Mouse (Mus musculus): Measurements from ENCODE around the gene Prickle2. TPM values are rescaled to one million over a fixed set of nuclear protein-coding genes. Genes with fewer than 3 reads are reported as not detected.

The Prickle2 gene
- polyA plus RNA-seq, 1 experiment from 2014 or later: 1.7 TPM

DNA sequence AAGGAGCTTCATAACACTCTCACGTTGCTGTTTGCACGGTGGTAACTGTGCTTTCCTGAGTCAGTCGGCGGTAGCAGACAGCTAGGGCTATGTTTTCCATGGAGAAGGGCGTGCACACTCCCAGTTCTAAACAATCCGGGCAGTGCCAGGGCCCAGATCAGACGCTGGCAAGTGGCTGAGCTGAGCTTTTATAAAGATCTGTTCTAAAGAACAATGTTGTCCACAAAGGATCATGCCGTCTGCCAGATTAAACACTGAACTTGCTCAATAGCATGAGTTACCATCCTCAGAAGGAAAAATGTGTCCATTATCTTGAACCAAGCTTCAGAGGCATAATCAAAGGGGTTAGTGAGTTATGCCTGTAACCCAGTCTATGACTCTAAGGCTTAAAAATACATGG is 300.4 kb downstream of the Prickle2 start:
- Histone ChIP-seq H3K9ac (ENCODE audit: low read depth, low read length) (no peak overlapping the region), H3K4me2 (no peak overlapping the region), H3K27ac (ENCODE audit: low read depth, low read length) (no peak overlapping the region), H3K9me3 (ENCODE audit: control insufficient read depth, low read length) (no peaks in the 10 kb centered on the region), H3K4me1 (replicated peaks; ENCODE audit: control insufficient read depth, insufficient read depth, low read length) (no peaks in the 10 kb centered on the region), H3K27me3 (replicated peaks; ENCODE audit: control insufficient read depth, insufficient read depth, low read length) (no peaks in the 10 kb centered on the region), H3K4me3 (ENCODE audit: low read depth, low read length) (no peak overlapping the region), H3K36me3 (ENCODE audit: control insufficient read depth, insufficient read depth, low read length) (no peaks in the 10 kb centered on the region)
- ATAC-seq (replicated peaks; ENCODE audit: low FRiP score): no peak
- DNase-seq (ENCODE audit: low spot score): no peak
- 76% methylated on average over 8 of the region's 8 CpGs for WGBS

DNA sequence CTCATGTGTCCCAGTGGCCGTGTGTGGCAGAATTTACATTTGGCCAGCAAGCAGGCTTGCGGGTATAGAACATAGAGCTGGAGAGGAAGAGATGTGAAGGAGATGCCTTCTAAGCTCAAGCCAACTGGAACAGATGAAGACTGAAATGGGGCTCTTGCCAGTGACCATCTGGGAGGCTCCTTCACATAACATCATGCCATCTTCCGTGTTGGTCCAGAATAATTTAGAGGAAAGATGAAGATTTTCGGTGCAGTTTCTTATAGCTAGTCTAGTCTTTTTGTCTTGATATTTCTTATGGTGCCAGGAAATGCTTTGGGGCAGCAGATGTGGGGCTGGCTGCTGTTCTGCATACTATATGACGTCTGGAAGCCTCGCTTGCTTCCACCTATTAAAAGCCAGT is 308.1 kb downstream of the Prickle2 start:
- no peaks in the 10 kb centered on the region for H3K27me3 ChIP-seq (replicated peaks; ENCODE audit: control insufficient read depth, insufficient read depth, low read length)
- H3K9me3 ChIP-seq (ENCODE audit: control insufficient read depth, low read length): no peaks in the 10 kb centered on the region
- H3K4me3 ChIP-seq (ENCODE audit: low read depth, low read length): no peak overlapping the region
- ATAC-seq (replicated peaks; ENCODE audit: low FRiP score) (no peak), DNase-seq (ENCODE audit: low spot score) (no peak)
- H3K4me1 ChIP-seq (replicated peaks; ENCODE audit: control insufficient read depth, insufficient read depth, low read length): no peaks in the 10 kb centered on the region; the same call in 1 of the 2 replicates
- 82% methylated on average over 6 of the region's 6 CpGs for WGBS
- no peak overlapping the region for H3K4me2 ChIP-seq
- no peak overlapping the region for H3K27ac ChIP-seq (ENCODE audit: low read depth, low read length)
- H3K36me3 ChIP-seq (ENCODE audit: control insufficient read depth, insufficient read depth, low read length): no peaks in the 10 kb centered on the region
- no peak overlapping the region for H3K9ac ChIP-seq (ENCODE audit: low read depth, low read length)

DNA sequence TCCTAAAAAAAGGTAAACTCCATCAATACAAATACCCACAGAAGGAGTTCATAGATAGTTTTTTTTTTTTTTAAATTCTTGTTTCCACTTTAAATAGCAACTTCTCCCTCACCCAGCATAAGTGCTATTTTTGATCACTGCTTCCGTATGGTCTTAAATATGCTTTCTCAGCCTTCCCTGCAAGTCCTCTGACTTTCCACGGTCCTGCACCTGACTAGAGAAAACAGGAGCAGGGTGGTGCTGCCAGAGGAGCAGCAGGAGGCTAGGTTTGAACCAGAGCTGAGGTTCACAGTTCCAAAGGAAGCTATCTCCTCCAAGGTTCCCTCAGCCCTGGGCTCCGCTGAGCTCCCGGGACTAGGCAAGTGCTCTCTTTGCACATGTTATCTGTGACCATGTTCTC is 310.4 kb downstream of the Prickle2 start:
- Histone ChIP-seq H3K36me3 (ENCODE audit: control insufficient read depth, insufficient read depth, low read length) (no peaks in the 10 kb centered on the region), H3K27me3 (replicated peaks; ENCODE audit: control insufficient read depth, insufficient read depth, low read length) (no peaks in the 10 kb centered on the region), H3K4me3 (ENCODE audit: low read depth, low read length) (no peak overlapping the region), H3K9ac (ENCODE audit: low read depth, low read length) (no peak overlapping the region), H3K27ac (ENCODE audit: low read depth, low read length) (no peak overlapping the region), H3K4me1 (replicated peaks; ENCODE audit: control insufficient read depth, insufficient read depth, low read length) (no peaks in the 10 kb centered on the region; the same call in 1 of the 2 replicates), H3K4me2 (no peak overlapping the region), H3K9me3 (ENCODE audit: control insufficient read depth, low read length) (no peaks in the 10 kb centered on the region)
- no peak for DNase-seq (ENCODE audit: low spot score)
- ATAC-seq (replicated peaks; ENCODE audit: low FRiP score): no peak
- 70% methylated on average over 4 of the region's 4 CpGs for whole genome bisulfite sequencing

DNA sequence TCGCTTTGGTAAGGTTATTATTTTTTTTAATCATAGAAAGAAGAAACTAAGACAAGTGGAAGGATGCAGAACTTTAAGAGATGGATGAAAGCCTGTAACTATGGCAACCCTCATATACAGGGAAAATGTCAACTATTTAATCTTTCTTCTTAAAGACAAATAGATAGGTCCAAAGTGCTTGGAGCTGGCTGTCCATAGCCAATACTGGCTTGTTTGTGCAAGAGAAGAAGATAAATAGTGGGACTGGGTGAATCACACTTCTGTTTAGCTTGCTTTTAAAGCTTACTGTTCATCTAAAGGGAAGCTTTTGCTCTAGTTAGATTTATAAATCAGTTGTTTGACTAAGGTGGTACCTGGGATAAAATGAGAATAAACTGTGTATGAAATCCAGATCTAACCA is 310.8 kb downstream of the Prickle2 start:
- Histone ChIP-seq H3K4me3 (ENCODE audit: low read depth, low read length) (no peak overlapping the region), H3K4me1 (replicated peaks; ENCODE audit: control insufficient read depth, insufficient read depth, low read length) (no peaks in the 10 kb centered on the region; the same call in 1 of the 2 replicates), H3K27ac (ENCODE audit: low read depth, low read length) (no peak overlapping the region), H3K36me3 (ENCODE audit: control insufficient read depth, insufficient read depth, low read length) (no peaks in the 10 kb centered on the region), H3K9me3 (ENCODE audit: control insufficient read depth, low read length) (no peaks in the 10 kb centered on the region), H3K27me3 (replicated peaks; ENCODE audit: control insufficient read depth, insufficient read depth, low read length) (no peaks in the 10 kb centered on the region), H3K4me2 (no peak overlapping the region), H3K9ac (ENCODE audit: low read depth, low read length) (no peak overlapping the region)
- ATAC-seq (replicated peaks; ENCODE audit: low FRiP score) (no peak), DNase-seq (ENCODE audit: low spot score) (no peak)
- 76% methylated on average over 1 of the region's 1 CpGs for WGBS

DNA sequence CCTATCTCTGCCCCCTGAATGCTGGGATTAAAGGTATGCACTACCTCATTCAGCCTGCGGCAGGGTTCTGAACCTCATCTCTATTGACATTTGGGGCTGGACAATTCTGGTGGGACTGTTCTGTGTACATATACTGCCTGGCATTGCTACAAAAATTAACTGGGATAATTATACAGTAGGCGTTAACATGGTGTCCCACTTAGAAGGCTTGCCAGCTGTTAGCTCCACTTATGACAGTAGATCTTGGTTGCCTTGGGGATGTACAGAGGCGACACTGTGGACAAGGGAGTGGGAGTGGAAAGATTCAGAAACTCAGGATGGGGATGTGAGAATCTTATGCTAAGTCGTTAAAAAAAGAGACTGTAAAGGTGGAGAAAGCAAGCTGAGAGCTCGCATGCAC is 311.3 kb downstream of the Prickle2 start:
- H3K9me3 ChIP-seq (ENCODE audit: control insufficient read depth, low read length): no peaks in the 10 kb centered on the region
- no peak for ATAC-seq (replicated peaks; ENCODE audit: low FRiP score)

DNA sequence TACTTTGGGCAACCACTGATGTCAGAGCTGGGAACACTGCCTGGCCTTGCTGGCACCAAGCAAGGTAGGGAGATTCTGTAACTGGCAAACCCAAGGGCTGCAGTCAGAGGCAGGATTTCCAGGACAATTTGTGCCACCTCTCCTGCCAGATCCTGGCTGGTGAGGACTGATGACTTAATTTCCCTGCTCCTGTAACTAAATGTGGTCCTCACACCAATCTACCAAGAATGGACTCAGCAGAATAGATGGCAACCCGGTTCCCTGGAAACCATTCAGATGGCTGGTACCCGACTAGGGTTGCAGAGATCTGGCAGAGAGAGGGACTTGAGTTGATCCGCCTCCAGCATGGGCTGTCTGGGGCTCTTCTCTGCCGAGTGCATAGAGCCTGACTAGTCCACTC is 315.6 kb downstream of the Prickle2 start:
- H3K4me2 ChIP-seq: no peak overlapping the region
- no peak overlapping the region for H3K27ac ChIP-seq (ENCODE audit: low read depth, low read length)
- no peaks in the 10 kb centered on the region for H3K36me3 ChIP-seq (ENCODE audit: control insufficient read depth, insufficient read depth, low read length)
- no peaks in the 10 kb centered on the region for H3K9me3 ChIP-seq (ENCODE audit: control insufficient read depth, low read length)
- no peaks in the 10 kb centered on the region; the same call in 1 of the 2 replicates for H3K4me1 ChIP-seq (replicated peaks; ENCODE audit: control insufficient read depth, insufficient read depth, low read length)
- 80% methylated on average over 4 of the region's 4 CpGs for WGBS
- H3K4me3 ChIP-seq (ENCODE audit: low read depth, low read length): no peak overlapping the region
- DNase-seq (ENCODE audit: low spot score) (no peak), ATAC-seq (replicated peaks; ENCODE audit: low FRiP score) (no peak)
- no peaks in the 10 kb centered on the region for H3K27me3 ChIP-seq (replicated peaks; ENCODE audit: control insufficient read depth, insufficient read depth, low read length)
- H3K9ac ChIP-seq (ENCODE audit: low read depth, low read length): no peak overlapping the region

More for the DNA sequence above, 311.3 kb downstream of the Prickle2 start:
- H3K4me3 ChIP-seq (ENCODE audit: low read depth, low read length): no peak overlapping the region
- no peak for DNase-seq (ENCODE audit: low spot score)
- no peaks in the 10 kb centered on the region; the same call in 1 of the 2 replicates for H3K4me1 ChIP-seq (replicated peaks; ENCODE audit: control insufficient read depth, insufficient read depth, low read length)
- no peak overlapping the region for H3K27ac ChIP-seq (ENCODE audit: low read depth, low read length)
- H3K36me3 ChIP-seq (ENCODE audit: control insufficient read depth, insufficient read depth, low read length): no peaks in the 10 kb centered on the region
- 72% methylated on average over 5 of the region's 5 CpGs for WGBS
- no peaks in the 10 kb centered on the region for H3K27me3 ChIP-seq (replicated peaks; ENCODE audit: control insufficient read depth, insufficient read depth, low read length)
- no peak overlapping the region for H3K4me2 ChIP-seq
- no peak overlapping the region for H3K9ac ChIP-seq (ENCODE audit: low read depth, low read length)

DNA sequence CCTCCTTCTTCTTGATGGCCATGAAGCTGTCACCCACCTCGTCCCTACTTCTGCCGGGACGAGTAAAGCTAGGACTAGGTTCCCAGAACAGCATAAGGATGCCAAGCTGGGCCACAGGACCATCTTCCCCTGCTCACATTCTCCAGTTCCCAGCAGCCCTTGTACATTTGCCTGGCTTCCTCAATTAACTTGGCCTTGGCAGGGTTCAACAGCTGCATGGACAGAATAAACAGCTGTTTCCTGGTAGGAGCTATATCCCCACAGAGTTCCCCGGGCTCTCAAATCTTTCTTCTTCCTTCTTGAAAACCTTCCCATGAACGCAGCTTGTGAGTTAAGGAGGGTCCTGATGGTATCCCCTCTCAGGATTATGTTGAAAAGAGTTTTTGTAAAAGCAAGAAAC is 317.3 kb downstream of the Prickle2 start:
- WGBS: 76% methylated on average over 5 of the region's 5 CpGs
- H3K27ac ChIP-seq (ENCODE audit: low read depth, low read length): no peak overlapping the region
- H3K27me3 ChIP-seq (replicated peaks; ENCODE audit: control insufficient read depth, insufficient read depth, low read length): no peaks in the 10 kb centered on the region
- no peaks in the 10 kb centered on the region for H3K4me1 ChIP-seq (replicated peaks; ENCODE audit: control insufficient read depth, insufficient read depth, low read length)
- no peak overlapping the region for H3K9ac ChIP-seq (ENCODE audit: low read depth, low read length)
- H3K4me2 ChIP-seq: no peak overlapping the region
- DNase-seq (ENCODE audit: low spot score) (no peak), ATAC-seq (replicated peaks; ENCODE audit: low FRiP score) (no peak)
- H3K36me3 ChIP-seq (ENCODE audit: control insufficient read depth, insufficient read depth, low read length): no peaks in the 10 kb centered on the region
- H3K9me3 ChIP-seq (ENCODE audit: control insufficient read depth, low read length): no peaks in the 10 kb centered on the region
- H3K4me3 ChIP-seq (ENCODE audit: low read depth, low read length): no peak overlapping the region

GRCm38 (mm10) chr6:92383196-92383782 is 322.7 kb downstream of the Prickle2 start:
- no peak for DNase-seq (ENCODE audit: low spot score)
- H3K27me3 ChIP-seq (replicated peaks; ENCODE audit: control insufficient read depth, insufficient read depth, low read length): no peaks in the 10 kb centered on the region
- H3K36me3 ChIP-seq (ENCODE audit: control insufficient read depth, insufficient read depth, low read length): no peaks in the 10 kb centered on the region
- H3K9ac ChIP-seq (ENCODE audit: low read depth, low read length): no peak overlapping the region
- ATAC-seq (replicated peaks; ENCODE audit: low FRiP score): no peak
- WGBS: 75% methylated on average over 14 of the region's 14 CpGs
- H3K4me3 ChIP-seq (ENCODE audit: low read depth, low read length): no peak overlapping the region
- H3K4me2 ChIP-seq: no peak overlapping the region
- H3K27ac ChIP-seq (ENCODE audit: low read depth, low read length): no peak overlapping the region
- H3K4me1 ChIP-seq (replicated peaks; ENCODE audit: control insufficient read depth, insufficient read depth, low read length): no peaks in the 10 kb centered on the region
- no peaks in the 10 kb centered on the region for H3K9me3 ChIP-seq (ENCODE audit: control insufficient read depth, low read length)

- H3K4me2 ChIP-seq: no peak overlapping the region
- ATAC-seq (replicated peaks; ENCODE audit: low FRiP score) (no peak), DNase-seq (ENCODE audit: low spot score) (no peak)
- H3K27me3 ChIP-seq (replicated peaks; ENCODE audit: control insufficient read depth, insufficient read depth, low read length): no peaks in the 10 kb centered on the region
- no peaks in the 10 kb centered on the region for H3K36me3 ChIP-seq (ENCODE audit: control insufficient read depth, insufficient read depth, low read length)
- H3K27ac ChIP-seq (ENCODE audit: low read depth, low read length): no peak overlapping the region
- H3K4me3 ChIP-seq (ENCODE audit: low read depth, low read length): no peak overlapping the region
- H3K4me1 ChIP-seq (replicated peaks; ENCODE audit: control insufficient read depth, insufficient read depth, low read length): no peaks in the 10 kb centered on the region
- no peak overlapping the region for H3K9ac ChIP-seq (ENCODE audit: low read depth, low read length)
- WGBS: 84% methylated on average over 10 of the region's 10 CpGs
- no peaks in the 10 kb centered on the region for H3K9me3 ChIP-seq (ENCODE audit: control insufficient read depth, low read length)
Observed at GRCm38 (mm10) chr6:92381085-92381484, 324.9 kb downstream of the Prickle2 start.

Measured in liver, embryonic 11.5 days (tissue).